Mouse (Mus musculus) CH12.LX (cell line): ENCODE data around the gene Rab20. TPM values are rescaled to one million over a fixed set of nuclear protein-coding genes. Genes with fewer than 3 reads are reported as not detected.
A peak's percentile ranks its signal among the peaks of the same experiment; 100 is the strongest.

Source experiments
- DNase-seq: peaks from one replicate; pipeline ENCODE4 v3.0.0-alpha.2; 2013; ENCODE audit errors: extremely low read depth
- H3K27ac ChIP-seq: 2 replicates; pipeline ENCODE4 v1.5.1; 2012; ENCODE audit warnings: low read depth, mild to moderate bottlenecking, control low read depth, moderate library complexity; ENCODE audit not compliant: insufficient read depth
- H3K27me3 ChIP-seq: replicated peaks from 2 replicates; pipeline ENCODE3; 2012; ENCODE audit warnings: inconsistent platforms
- H3K36me3 ChIP-seq, 2 experiments: replicated peaks in 1 of 2; 2 replicates each; pipeline versions ENCODE3 to v1.6.1; 2012; ENCODE audit warnings: inconsistent platforms in 1 of 2, low read length in 1 of 2, mild to moderate bottlenecking in 1 of 2, mixed read lengths in 1 of 2, moderate library complexity in 1 of 2; ENCODE audit not compliant: control insufficient read depth in 1 of 2, insufficient read depth in 1 of 2
- H3K4me1 ChIP-seq, 2 experiments: 2 replicates each; pipeline ENCODE4 v1.6.1; 2012; ENCODE audit warnings: inconsistent platforms in 1 of 2, moderate library complexity in 1 of 2; ENCODE audit not compliant: insufficient read depth in 2 of 2, control insufficient read depth in 1 of 2
- H3K4me2 ChIP-seq: 2 replicates; pipeline ENCODE4 v1.6.1; 2012; ENCODE audit warnings: low read depth, mild to moderate bottlenecking, control low read depth; ENCODE audit not compliant: poor library complexity, insufficient read depth, severe bottlenecking
- H3K4me3 ChIP-seq, 3 experiments: fragments of 150-350 bp in 1 of 3; sonication (generic) in 1 of 3; replicated peaks in 1 of 3; 2 replicates each; pipeline versions ENCODE3 to v1.5.1; 2011 to 2012; ENCODE audit warnings: low read depth in 2 of 3, low read length in 2 of 3, mild to moderate bottlenecking in 2 of 3, moderate library complexity in 2 of 3, control low read depth in 1 of 3, improper control_type of control experiment in 1 of 3, inconsistent platforms in 1 of 3, mixed read lengths in 1 of 3; ENCODE audit not compliant: poor library complexity in 1 of 3
- H3K79me2 ChIP-seq: replicated peaks from 2 replicates; pipeline ENCODE4 v1.6.1; 2012; ENCODE audit warnings: mild to moderate bottlenecking, moderate library complexity; ENCODE audit not compliant: control insufficient read depth, poor library complexity, insufficient read depth, severe bottlenecking; ENCODE audit errors: extremely low read depth
- H3K9ac ChIP-seq: 2 replicates; pipeline ENCODE4 v1.6.1; 2012; ENCODE audit warnings: low read depth, mild to moderate bottlenecking, control low read depth, moderate library complexity; ENCODE audit not compliant: insufficient read depth
- H3K9me3 ChIP-seq: replicated peaks from 2 replicates; pipeline ENCODE3; 2012; ENCODE audit warnings: low read length, inconsistent platforms, mixed read lengths
- BHLHE40 ChIP-seq: IDR thresholded peaks from 2 replicates; pipeline ENCODE4 v1.6.1; 2011; ENCODE audit warnings: mild to moderate bottlenecking, low read depth, low read length, improper control_type of control experiment
- CHD1 ChIP-seq: IDR thresholded peaks from 2 replicates; pipeline ENCODE4 v1.6.1; 2012; ENCODE audit warnings: low read depth, low read length, improper control_type of control experiment, inconsistent platforms
- E2F4 ChIP-seq: IDR thresholded peaks from 2 replicates; pipeline ENCODE4 v1.6.1; 2011; ENCODE audit warnings: low read depth, low read length, improper control_type of control experiment; ENCODE audit not compliant: insufficient replicate concordance
- EP300 ChIP-seq: IDR thresholded peaks from 2 replicates; pipeline ENCODE4 v1.6.1; 2011; ENCODE audit warnings: low read length, improper control_type of control experiment
- ETS1 ChIP-seq: conservative IDR thresholded peaks from 2 replicates; pipeline ENCODE4 v1.6.1; 2012; ENCODE audit warnings: low read depth, mild to moderate bottlenecking, inconsistent platforms, low read length, improper control_type of control experiment, moderate library complexity
- GABPA ChIP-seq: IDR thresholded peaks from 2 replicates; pipeline ENCODE4 v1.6.1; 2012; ENCODE audit warnings: low read depth, low read length, improper control_type of control experiment, inconsistent platforms; ENCODE audit not compliant: insufficient replicate concordance
- HCFC1 ChIP-seq: IDR thresholded peaks from 2 replicates; pipeline ENCODE4 v1.6.1; 2012; ENCODE audit warnings: low read depth, mild to moderate bottlenecking, inconsistent platforms, low read length, improper control_type of control experiment
- IRF4 ChIP-seq: IDR thresholded peaks from 2 replicates; pipeline ENCODE4 v1.6.1; 2014; ENCODE audit warnings: low read depth, mild to moderate bottlenecking, inconsistent platforms, low read length, improper control_type of control experiment
- JUN ChIP-seq: IDR thresholded peaks from 2 replicates; pipeline ENCODE4 v1.6.1; 2011; ENCODE audit warnings: low read depth, mild to moderate bottlenecking, low read length, improper control_type of control experiment, moderate library complexity; ENCODE audit not compliant: insufficient read depth
- JUND ChIP-seq: conservative IDR thresholded peaks from 2 replicates; pipeline ENCODE4 v1.6.1; 2011; ENCODE audit warnings: low read depth, low read length, improper control_type of control experiment
- KAT2A ChIP-seq: IDR thresholded peaks from 2 replicates; pipeline ENCODE4 v1.6.1; 2012; ENCODE audit warnings: low read length, improper control_type of control experiment, inconsistent platforms; ENCODE audit not compliant: insufficient replicate concordance
- MEF2A ChIP-seq: IDR thresholded peaks from 2 replicates; pipeline ENCODE4 v1.6.1; 2014; ENCODE audit warnings: low read depth, mild to moderate bottlenecking, inconsistent platforms, low read length, improper control_type of control experiment, borderline replicate concordance
- MYC ChIP-seq: IDR thresholded peaks from 2 replicates; pipeline ENCODE4 v1.6.1; 2011; ENCODE audit warnings: low read depth, mild to moderate bottlenecking, improper control_type of control experiment, low read length
- NRF1 ChIP-seq: IDR thresholded peaks from 2 replicates; pipeline ENCODE4 v1.6.1; 2014; ENCODE audit warnings: low read depth, mild to moderate bottlenecking, inconsistent platforms, low read length, improper control_type of control experiment, moderate library complexity
- POLR2A ChIP-seq: IDR thresholded peaks from 2 replicates; pipeline ENCODE4 v1.6.1; 2011; ENCODE audit warnings: low read depth, mild to moderate bottlenecking, improper control_type of control experiment, low read length
- POLR2AphosphoS2 ChIP-seq: IDR thresholded peaks from 2 replicates; pipeline ENCODE4 v1.6.1; 2011; ENCODE audit warnings: low read depth, low read length, improper control_type of control experiment
- RCOR1 ChIP-seq: conservative IDR thresholded peaks from 2 replicates; pipeline ENCODE4 v1.6.1; 2012; ENCODE audit warnings: low read depth, mild to moderate bottlenecking, inconsistent platforms, low read length, improper control_type of control experiment
- SMC3 ChIP-seq: IDR thresholded peaks from 2 replicates; pipeline ENCODE4 v1.6.1; 2011; ENCODE audit warnings: low read depth, low read length, improper control_type of control experiment
- TBP ChIP-seq: conservative IDR thresholded peaks from 2 replicates; pipeline ENCODE4 v1.6.1; 2011; ENCODE audit warnings: low read depth, low read length, improper control_type of control experiment
- TCF12 ChIP-seq: IDR thresholded peaks from 2 replicates; pipeline ENCODE4 v1.6.1; 2014; ENCODE audit warnings: low read depth, mild to moderate bottlenecking, inconsistent platforms, low read length, improper control_type of control experiment
- UBTF ChIP-seq: IDR thresholded peaks from 2 replicates; pipeline ENCODE4 v1.6.1; 2012; ENCODE audit warnings: low read depth, mild to moderate bottlenecking, inconsistent platforms, low read length, improper control_type of control experiment, moderate library complexity
- USF1 ChIP-seq: IDR thresholded peaks from 2 replicates; pipeline ENCODE4 v1.6.1; 2014; ENCODE audit warnings: low read depth, mild to moderate bottlenecking, inconsistent platforms, low read length, improper control_type of control experiment
- USF2 ChIP-seq: conservative IDR thresholded peaks from 2 replicates; pipeline ENCODE4 v1.6.1; 2011; ENCODE audit warnings: low read depth, low read length, improper control_type of control experiment
- ZKSCAN1 ChIP-seq: IDR thresholded peaks from 2 replicates; pipeline ENCODE4 v1.6.1; 2012; ENCODE audit warnings: low read depth, inconsistent platforms, low read length, improper control_type of control experiment, borderline replicate concordance
- ZNF384 ChIP-seq: IDR thresholded peaks from 2 replicates; pipeline ENCODE4 v1.6.1; 2012; ENCODE audit warnings: low read depth, low read length, improper control_type of control experiment, inconsistent platforms
- dilution Hi-C: fragments of 300-500 bp; cut with MboI; formaldehyde crosslinking; loops from 2 replicates; pipeline ENCODE4 v1.14.3; 2020; ENCODE audit warnings: low sequenced_read_pairs; ENCODE audit not compliant: extremely low pct_unique_long_range_greater_than_20kb, extremely low pct_ligation_motif_present
- in situ Hi-C: fragments of 300-500 bp; cut with MboI; formaldehyde crosslinking; loops from 3 replicates; pipeline ENCODE4 v1.14.3; 2019; ENCODE audit warnings: low sequenced_read_pairs, low pct_ligation_motif_present, low pct_unique_long_range_greater_than_20kb, mixed read lengths
- polyA plus RNA-seq: library from polyadenylated mRNA; unstranded; fragments of >175 nt; gene quantifications from 2 replicates; pipeline ENCODE4 v1.2.1, GENCODE M21; 2012; ENCODE audit warnings: low read depth; ENCODE audit not compliant: insufficient read length
- total RNA-seq, 2 experiments: library from RNA; depleted of rRNA; stranded (reverse); fragments of 300-350 nt in 1 of 2; fragments of >200 nt in 1 of 2; gene quantifications; 2 replicates each; pipeline ENCODE4 v1.2.3; 2012 to 2014

Rab20 gene
- total and polyA plus RNA-seq, 3 experiments: 12.8 to 22.8 (median 18.2) TPM

DNA sequence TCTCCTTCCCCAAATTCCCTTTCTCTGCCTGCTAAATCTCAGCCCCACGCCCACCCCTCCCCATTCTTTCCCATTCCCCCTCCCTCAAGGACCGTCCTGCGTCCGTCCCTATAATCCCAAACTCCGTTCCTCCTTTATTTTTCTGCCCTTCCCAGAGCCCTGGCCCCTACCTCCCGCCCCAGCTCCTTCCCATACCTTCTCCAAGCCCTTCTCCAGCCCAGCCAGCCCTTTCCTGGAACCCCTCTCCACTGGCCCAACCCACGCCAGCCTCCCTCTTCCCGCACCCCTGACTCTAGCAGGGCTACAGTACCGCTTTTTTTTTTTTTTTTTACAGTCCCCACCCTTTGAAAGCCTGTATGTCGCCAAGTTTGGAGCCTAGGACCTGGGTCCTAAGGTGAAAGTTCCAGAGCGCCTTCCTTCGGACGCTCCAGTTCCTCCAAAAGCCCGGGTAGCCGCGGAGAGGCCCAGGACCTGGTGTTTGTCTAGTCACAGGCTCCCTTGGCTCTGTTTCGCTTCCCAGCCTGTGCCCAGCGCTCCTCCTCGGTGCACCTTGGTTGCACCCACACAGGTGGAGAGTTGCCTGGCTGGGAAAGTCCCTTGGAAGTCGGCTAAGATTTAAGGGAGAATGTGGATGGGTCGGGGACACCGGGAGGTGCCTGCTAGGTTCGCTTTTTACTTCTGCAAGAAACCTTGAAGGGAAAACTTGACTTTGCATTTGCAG lies 457 bp upstream of the Rab20 start:
- DNase-seq: no peak
- TF ChIP-seq POLR2A (no peak), E2F4 (no peak), MEF2A (no peak), USF2 (no peak), JUN (no peak), JUND (no peak), USF1 (no peak), RCOR1 (no peak), EP300 (no peak), IRF4 (no peak), TCF12 (no peak), NRF1 (no peak)
- Histone ChIP-seq H3K79me2 (peaks cover 15% of the 10 kb centered on the region; the same call in 1 of the 2 replicates), H3K4me2 (peak overlapping the region; percentile 46; the same call in 1 of the 2 replicates), H3K4me3 (no peak overlapping the region), H3K27me3 (peaks cover 41% of the 10 kb centered on the region), H3K9ac (no peak overlapping the region), H3K27ac (no peak overlapping the region), H3K9me3 (no peaks in the 10 kb centered on the region), H3K36me3 (peaks cover 0 to 2% of the 10 kb centered on the region in 2 experiments), H3K4me1 (peaks cover 10 to 36% of the 10 kb centered on the region in 2 experiments)
- dilution Hi-C loops: no loop called here
- in situ Hi-C loops: no loop called here

DNA sequence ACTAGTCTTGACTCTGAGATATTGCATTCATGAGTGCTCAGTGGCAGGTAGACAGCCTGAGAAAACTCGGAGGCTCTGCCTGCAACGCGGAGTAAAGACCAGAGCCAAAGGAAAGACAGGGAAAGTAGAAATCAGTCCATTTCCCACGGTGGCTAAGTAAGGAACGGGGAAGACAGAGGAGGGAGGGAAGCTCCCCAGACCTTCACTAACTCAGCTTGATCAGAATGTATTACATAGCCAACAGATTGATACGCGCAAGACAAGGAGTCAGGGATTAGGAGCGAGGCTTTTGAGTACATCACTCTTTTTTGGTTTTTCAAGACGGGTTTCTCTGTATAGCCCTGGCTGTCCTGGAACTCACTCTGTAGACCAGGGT lies 1.3 kb downstream of the Rab20 start:
- Histone ChIP-seq H3K4me3 (peak overlapping the region; percentile 68 to 80 (median 71)), H3K4me2 (peak overlapping the region; percentile 89), H3K27me3 (peaks cover 34% of the 10 kb centered on the region), H3K27ac (peak overlapping the region; percentile 15; the same call in 1 of the 2 replicates), H3K9ac (peak overlapping the region; percentile 76; the same call in 1 of the 2 replicates), H3K9me3 (no peaks in the 10 kb centered on the region), H3K4me1 (peaks cover 16 to 31% of the 10 kb centered on the region in 2 experiments), H3K36me3 (peaks cover 0 to 10% of the 10 kb centered on the region in 2 experiments), H3K79me2 (peaks cover 15% of the 10 kb centered on the region; the same call in 1 of the 2 replicates)
- TF ChIP-seq E2F4 (no peak), JUND (no peak), USF1 (no peak), TBP (no peak), HCFC1 (no peak), UBTF (no peak), SMC3 (no peak), BHLHE40 (no peak), ZKSCAN1 (no peak), GABPA (no peak), CHD1 (no peak), NRF1 (no peak), IRF4 (no peak), POLR2AphosphoS2 (no peak), KAT2A (no peak), ZNF384 (no peak), TCF12 (no peak), MYC (no peak), ETS1 (no peak)
- DNase-seq: no peak
- dilution Hi-C loops (no loop called here), in situ Hi-C loops (no loop called here)
